Mouse (Mus musculus): ENCODE data around the gene Zfp628.

DNA sequence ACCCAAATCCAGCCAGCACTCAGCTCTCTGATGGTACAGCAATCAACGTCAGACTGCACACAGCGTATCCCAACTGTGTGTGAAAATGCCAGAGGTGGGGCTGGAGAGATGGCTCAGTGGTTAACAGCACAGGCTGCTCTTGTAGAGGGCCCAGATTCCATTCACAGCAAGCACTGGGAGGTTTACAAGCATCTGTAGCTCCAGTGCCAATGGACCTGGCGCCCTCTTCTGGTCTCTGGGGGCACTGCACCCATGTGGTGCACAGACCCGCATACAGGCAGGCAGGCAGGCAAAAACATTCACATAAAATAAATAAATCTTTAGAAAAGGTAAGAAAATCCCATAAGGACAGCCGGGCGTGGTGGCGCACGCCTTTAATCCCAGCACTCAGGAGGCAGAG is 13.8 kb upstream of the Zfp628 start:
- TF ChIP-seq POLR2A (IDR thresholded peaks at IDR 0.05; ENCODE audit: control insufficient read depth, extremely low read depth, insufficient read depth, low read length, poor library complexity) (no peak), CTCF (IDR thresholded peaks at IDR 0.05; ENCODE audit: borderline replicate concordance, control insufficient read depth, extremely low read depth, insufficient read depth, low read length, poor library complexity) (peak; percentile 72; the same call in 1 of the 2 replicates)
